Mouse (Mus musculus) lung, postnatal 4 days (tissue): ENCODE measurements around the gene Rin3.

Experiments used
- DNase-seq, 2 experiments: peaks; one replicate each; pipeline ENCODE4 v3.0.0; 2021

Rin3 gene

DNA sequence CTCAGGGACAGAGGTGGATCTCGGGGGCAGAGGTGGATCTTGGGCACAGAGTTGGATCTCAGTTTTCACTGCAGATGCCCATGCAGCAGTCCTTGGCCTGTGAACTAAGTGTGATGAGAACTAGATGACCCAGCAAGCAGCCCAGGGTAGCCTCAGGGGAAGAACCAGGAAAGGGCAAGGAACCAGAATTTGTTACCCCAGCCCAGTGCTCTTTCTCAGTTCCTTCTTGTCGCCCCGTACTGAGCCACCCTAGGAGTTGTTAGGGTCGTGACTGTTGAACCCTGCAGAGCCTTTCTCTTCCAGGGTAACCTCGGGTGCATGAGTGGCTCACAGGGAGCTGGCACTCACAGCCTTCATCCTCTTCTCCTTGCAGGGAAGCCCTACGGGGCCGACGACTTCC lies 99.3 kb downstream of the Rin3 start:
- DNase-seq, result no peak

DNA sequence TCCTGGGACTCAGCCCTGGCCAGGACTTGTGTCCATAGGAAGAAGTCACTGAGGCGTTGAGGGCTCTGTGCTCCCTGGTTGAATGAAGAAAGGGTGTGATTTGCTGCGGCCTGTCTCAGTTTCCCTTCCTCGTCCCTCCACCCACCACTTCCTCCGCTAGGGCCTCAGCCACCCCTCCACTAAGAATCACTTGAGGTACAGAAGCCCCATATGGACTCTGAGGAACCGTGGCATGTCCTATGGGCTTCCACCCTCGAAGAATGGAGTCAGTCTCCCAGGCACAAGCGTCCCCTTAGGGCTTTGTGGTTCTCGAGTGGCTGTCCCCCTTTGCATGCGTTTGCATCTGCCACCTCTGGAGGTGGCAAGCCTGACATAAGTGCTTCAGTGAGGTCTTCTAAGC lies 100.4 kb downstream of the Rin3 start:
- no peak for DNase-seq

- DNase-seq, result peak in 1 of 2 experiments; percentile 60
These were observed 102.0 kb downstream of the Rin3 start for GRCm38 (mm10) chr12:102384819-102385218.

DNA sequence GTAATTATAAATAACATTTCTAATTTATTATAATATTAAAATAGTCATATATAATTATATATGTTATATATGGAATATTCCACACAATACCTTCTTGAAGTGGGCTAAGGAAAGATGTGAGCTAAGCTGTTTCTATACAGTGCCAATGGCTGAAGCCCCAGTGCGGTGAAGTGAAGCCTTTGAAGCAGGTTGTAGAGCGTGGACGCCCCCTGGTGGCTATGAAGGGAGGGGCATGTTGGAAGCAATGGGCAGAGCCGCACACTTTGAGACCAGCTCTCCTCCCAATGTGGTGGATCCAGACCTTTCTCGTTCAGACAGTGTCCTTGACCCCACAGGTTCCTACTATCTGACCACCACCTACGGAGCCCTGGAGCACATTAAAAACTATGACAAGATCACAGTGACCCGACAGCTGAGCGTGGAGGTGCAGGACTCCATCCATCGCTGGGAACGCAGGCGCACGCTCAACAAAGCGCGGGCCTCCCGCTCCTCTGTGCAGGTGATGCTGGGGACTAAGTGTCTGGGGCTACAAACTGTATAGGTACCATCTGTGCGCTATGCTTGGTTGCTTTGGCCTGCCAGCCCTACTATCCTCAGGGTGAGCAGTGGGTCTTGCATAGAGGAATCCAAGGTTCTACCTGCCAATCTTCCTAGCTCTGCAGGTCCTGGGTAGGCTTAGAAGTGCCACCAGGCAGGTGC lies 104.5 kb downstream of the Rin3 start:
- peak; percentile 79 to 86 for DNase-seq

DNA sequence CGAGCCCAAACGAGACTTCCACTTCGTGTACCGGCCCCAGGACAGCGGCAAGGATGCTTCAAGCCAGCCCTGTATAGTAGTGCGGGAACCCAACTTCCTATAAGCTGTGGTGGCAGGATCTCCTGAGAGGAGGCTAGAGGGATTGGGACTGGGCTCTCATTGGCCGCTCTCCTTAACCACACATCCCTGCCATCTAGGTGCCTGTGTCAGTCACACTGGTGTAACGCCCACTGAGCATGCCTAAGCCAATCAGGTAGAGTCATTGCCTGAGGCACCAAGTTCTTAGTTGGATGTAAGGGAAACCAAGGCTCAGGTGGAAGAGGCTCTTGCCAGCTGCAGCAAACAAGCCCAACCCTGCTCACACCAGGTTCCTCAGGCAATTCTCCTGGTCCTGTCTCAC lies 107.2 kb downstream of the Rin3 start:
- DNase-seq, result no peak

- no peak for DNase-seq
These were observed 108.3 kb downstream of the Rin3 start for GRCm38 (mm10) chr12:102391109-102391508.

DNA sequence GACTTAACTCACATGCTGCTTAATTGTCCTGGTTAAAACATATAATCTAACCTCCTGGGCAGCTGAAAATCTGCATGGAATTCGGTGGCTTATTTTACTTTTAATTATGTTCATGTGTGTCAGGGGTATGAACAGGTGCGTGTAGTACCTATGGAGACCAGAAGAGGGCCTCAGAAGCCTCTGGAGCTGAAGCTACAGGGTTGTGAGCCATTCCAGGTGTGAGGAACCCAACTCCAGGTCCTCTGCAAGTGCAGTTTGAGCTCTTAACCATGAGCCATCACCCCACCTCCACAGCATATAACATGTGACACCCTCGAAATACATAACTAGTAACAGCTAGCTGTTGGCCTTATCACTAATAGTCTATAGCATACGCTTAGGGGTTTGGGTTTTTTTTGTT lies 109.1 kb downstream of the Rin3 start:
- DNase-seq, result peak in 1 of 2 experiments; percentile 54

DNA sequence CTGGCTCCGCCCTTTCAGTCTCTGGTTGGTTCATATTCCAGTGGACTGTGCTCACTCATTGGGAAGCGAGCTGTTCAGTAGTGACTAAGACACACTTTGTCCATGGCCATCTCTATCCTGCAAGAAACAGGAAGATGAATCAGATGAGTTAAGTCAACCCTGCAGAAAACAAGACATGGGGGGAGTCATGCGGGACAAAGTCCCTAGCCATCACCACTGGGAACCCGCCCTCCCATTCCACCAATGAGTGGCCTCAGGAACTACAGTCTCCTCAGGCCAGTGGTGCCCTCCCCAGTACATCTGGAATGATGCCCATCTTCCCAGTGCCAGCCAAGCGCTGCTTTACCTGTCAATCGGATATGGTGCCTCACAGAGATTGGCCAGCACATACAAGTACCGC lies 111.6 kb downstream of the Rin3 start:
- no peak for DNase-seq

DNA sequence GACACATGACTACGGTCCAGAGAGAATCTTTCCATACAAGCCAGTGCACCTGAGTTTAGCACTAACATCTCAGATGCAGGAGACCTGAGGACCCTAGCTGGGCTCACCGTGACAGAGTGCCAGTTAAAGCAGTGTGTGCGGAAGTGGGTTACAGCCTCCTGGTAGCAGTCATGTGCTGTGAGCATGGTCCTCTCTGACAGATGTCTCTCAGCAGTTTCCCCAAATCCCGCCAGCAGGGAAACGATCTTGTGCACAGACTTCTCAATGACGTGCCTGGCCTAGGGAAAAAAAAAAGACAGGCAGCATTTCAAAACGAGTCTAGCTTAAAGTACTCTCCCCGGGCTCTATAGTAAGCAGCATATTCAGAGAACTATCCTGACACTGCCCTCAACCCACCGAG lies 112.7 kb downstream of the Rin3 start:
- no peak for DNase-seq

DNA sequence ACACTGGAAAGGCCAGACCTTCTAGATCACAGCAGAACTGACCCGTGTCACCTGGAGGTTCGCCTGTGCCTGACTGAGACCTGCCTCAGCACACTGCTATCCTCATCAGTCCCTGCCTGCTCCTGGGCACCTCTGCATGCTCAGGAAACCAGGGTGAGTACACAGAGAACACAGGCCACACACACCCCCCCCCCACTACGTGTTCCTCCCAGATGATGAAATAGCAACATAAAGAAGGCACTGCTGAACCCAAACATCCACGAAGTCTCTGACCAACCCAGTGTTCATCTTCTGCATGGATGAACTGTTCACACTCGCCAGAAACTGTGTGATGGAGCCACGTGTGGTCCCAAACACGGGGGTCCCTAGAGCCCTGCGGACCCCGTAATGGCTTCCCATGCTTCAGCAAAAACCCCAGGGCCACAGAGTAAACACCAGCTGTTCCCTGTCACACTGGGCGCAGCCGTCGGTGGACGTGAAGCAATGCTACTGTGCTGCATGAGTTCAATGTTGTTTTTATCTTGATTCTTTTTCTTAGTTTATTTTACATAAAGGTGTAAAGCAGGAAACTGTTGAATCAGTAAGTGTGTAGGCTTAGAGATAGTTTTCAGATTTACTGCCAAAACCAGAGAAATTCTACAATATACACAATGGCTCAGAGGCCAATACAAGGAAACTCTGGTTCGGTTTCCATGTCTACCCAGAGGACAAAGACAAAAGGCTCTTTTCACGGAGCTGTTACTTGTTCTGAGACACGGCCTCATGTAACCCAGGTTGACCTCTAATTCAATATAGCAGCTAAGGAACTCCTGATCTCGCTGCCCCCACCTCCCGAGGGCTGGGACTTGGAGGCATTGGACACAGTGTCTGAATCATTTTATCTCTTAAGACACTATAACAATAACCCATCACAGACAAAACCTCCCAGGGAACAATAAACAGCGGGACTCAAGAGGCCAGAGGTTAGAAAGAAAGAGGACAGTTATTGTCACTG lies 113.4 kb downstream of the Rin3 start:
- DNase-seq, result peak in 1 of 2 experiments; percentile 51

DNA sequence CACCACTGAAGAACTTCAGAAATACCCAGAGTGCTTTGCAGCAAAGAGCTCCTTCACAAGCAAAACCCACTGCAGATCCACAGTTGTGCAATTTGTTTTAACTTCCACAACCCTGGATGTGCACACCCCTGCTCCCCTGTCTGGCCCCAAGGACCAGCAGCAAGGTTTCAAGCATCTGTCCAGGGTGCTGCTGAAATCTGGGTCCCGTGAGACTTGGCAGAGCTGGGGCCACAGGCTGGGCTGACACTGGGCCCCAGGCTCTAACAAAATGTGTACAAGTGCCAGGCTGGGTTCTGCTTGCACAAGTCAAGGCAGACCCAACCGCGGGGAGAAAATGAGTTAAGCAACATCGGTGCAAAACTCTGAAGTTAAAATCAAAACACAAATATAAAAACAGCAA lies 115.7 kb downstream of the Rin3 start:
- DNase-seq, result no peak

- DNase-seq, result no peak
These were observed 130.3 kb downstream of the Rin3 start for GRCm38 (mm10) chr12:102413171-102413570.

GRCm38 (mm10) chr12:102414686-102415085 lies 131.8 kb downstream of the Rin3 start:
- no peak for DNase-seq

- DNase-seq, result peak in 1 of 2 experiments; percentile 73
These were observed 133.6 kb downstream of the Rin3 start for GRCm38 (mm10) chr12:102416391-102416837.

GRCm38 (mm10) chr12:102416955-102417510 lies 134.2 kb downstream of the Rin3 start:
- no peak for DNase-seq

GRCm38 (mm10) chr12:102417701-102418100 lies 134.9 kb downstream of the Rin3 start:
- DNase-seq, result no peak

DNA sequence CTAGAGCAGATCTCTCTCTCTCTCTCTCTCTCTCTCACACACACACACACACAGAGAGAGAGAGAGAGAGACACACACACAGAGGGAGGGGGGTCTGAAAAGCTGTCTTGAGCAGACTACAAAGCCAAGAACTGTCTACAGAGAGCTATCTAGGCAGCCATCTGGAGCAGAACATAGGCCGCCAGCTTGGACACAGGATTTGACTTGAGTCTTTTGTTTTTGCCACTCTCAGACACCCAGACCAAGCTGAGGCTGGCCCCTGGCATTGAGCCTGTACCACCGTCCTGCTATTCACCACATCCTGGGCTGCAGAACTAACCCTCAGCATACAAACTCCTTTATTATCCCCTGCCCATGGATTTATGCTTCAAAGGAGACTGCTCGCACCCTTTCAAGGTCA lies 136.7 kb downstream of the Rin3 start:
- no peak for DNase-seq

GRCm38 (mm10) chr12:102420168-102420890 lies 137.5 kb downstream of the Rin3 start:
- no peak for DNase-seq

- DNase-seq, result peak; percentile 72 to 87
These were observed 139.2 kb downstream of the Rin3 start for GRCm38 (mm10) chr12:102422065-102422464.

DNA sequence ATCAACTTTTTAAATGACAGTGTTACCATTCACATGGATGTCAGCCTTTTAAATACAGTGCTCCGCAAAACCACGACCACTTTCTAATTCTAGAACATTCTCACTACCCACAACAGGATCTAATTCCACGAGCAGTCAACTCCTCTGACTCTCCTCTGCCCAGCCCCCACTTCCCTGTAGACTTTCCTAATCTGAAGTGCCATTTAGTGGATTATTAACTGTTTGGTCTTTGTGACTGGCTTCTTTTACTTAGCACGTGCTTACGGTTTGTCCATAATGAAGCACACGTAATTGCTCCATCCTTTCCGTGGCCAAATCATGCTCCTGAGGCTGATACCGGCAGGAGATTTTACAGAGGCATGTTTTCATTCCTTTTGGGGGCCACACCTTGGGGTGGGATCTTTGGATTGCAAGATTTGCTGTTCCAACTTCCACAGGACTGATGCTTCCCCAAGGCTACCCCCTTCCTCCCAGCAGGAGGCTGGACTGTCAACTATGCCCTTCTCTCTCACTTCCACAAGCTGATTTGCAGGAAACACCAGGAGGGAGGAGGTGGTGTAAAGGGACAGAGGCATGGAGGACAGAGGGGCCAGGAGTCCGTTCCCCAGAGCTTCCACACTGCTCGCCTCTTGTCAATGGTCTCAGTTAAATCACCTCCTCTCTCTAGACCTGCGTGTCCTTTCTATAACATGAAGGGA lies 139.9 kb downstream of the Rin3 start:
- no peak for DNase-seq

DNA sequence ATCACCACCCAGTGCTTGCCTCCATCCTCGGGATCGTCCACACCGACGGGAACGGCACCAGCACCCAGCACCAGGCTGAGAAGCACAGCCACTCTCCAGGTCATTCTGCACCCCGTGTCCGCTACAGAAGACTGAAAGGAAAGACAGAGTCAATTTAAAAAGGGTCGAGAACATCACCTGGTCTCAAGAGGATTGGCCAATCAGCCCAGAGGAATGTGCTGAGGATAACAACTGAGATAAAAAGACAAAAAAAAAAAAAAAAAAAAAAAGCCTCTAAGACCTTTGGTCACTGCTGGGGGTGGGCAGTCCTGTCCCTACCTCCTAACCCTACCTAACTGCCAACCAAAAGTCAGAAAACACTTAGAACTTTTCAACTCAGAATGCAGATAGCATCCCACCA lies 140.8 kb downstream of the Rin3 start:
- no peak for DNase-seq

- DNase-seq, result no peak
These were observed 141.6 kb downstream of the Rin3 start for GRCm38 (mm10) chr12:102424456-102424855.
